Mouse (Mus musculus): ENCODE results near the gene Fbxl17. TPM values are rescaled to one million over a fixed set of nuclear protein-coding genes. Genes with fewer than 3 reads are reported as not detected.

Fbxl17 gene
- total and polyA plus RNA-seq, 2 experiments from 2014 or later = 10.7 to 32.0 TPM

GRCm38 (mm10) chr17:63342440-63342839 lies 157.4 kb downstream of the Fbxl17 start:
- H3K4me3 ChIP-seq (ENCODE audit: low read depth, low read length) = no peak overlapping the region
- 82% methylated on average over 11 of the region's 11 CpGs for WGBS
- H3K9me3 ChIP-seq (ENCODE audit: low read length) = no peaks in the 10 kb centered on the region
- no peak overlapping the region for H3K9ac ChIP-seq
- no peaks in the 10 kb centered on the region for H3K27me3 ChIP-seq (ENCODE audit: insufficient read depth, low read length)
- DNase-seq (no peak), ATAC-seq (no peak)
- H3K4me2 ChIP-seq (ENCODE audit: low read depth) = no peak overlapping the region
- H3K27ac ChIP-seq (ENCODE audit: low read depth, low read length) = no peak overlapping the region
- no peak for TF ChIP-seq CTCF (IDR thresholded peaks at IDR 0.05; ENCODE audit: low read depth)
- H3K36me3 ChIP-seq (ENCODE audit: insufficient read depth) = no peaks in the 10 kb centered on the region
- no peaks in the 10 kb centered on the region for H3K4me1 ChIP-seq (ENCODE audit: insufficient read depth)

- Histone ChIP-seq H3K9ac (no peak overlapping the region), H3K9me3 (ENCODE audit: low read length) (no peaks in the 10 kb centered on the region), H3K27me3 (ENCODE audit: insufficient read depth, low read length) (no peaks in the 10 kb centered on the region), H3K36me3 (ENCODE audit: insufficient read depth) (no peaks in the 10 kb centered on the region), H3K4me1 (ENCODE audit: insufficient read depth) (no peaks in the 10 kb centered on the region), H3K27ac (ENCODE audit: low read depth, low read length) (no peak overlapping the region), H3K4me3 (ENCODE audit: low read depth, low read length) (no peak overlapping the region), H3K4me2 (ENCODE audit: low read depth) (no peak overlapping the region)
- TF ChIP-seq CTCF (IDR thresholded peaks at IDR 0.05; ENCODE audit: low read depth) = no peak
- 78% methylated on average over 3 of the region's 3 CpGs for WGBS
- ATAC-seq = 0 out of 2 replicates have a peak, but pooled peaks have one; percentile 34
- no peak for DNase-seq
Measured at GRCm38 (mm10) chr17:63341203-63341602, 158.6 kb downstream of the Fbxl17 start.

DNA sequence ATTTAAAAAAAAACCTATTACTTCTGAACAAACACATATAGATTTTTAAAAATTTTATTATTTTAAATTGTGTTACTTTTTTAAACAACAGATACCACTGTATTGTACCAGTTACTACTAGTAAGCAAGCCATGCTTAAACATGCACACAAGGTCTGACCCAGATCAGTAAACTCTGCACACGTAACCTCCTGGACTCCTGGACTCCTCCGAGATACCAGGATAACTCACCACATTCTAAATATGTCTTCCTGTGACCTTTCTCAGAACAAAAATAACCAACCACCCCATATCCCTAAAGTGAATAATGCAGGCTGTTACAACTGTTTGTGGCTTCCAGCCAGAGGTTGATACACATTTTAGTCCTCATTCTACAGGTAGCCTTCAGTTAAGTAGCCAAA lies 170.9 kb downstream of the Fbxl17 start:
- no peak for ATAC-seq
- no peak overlapping the region for H3K27ac ChIP-seq (ENCODE audit: low read depth, low read length)
- peaks cover 7% of the 10 kb centered on the region; the same call in 1 of the 2 replicates for H3K4me1 ChIP-seq (ENCODE audit: insufficient read depth)
- H3K9ac ChIP-seq = no peak overlapping the region
- 94% methylated on average over 2 of the region's 2 CpGs for WGBS
- H3K9me3 ChIP-seq (ENCODE audit: low read length) = no peaks in the 10 kb centered on the region
- no peak for DNase-seq
- H3K27me3 ChIP-seq (ENCODE audit: insufficient read depth, low read length) = no peaks in the 10 kb centered on the region
- no peaks in the 10 kb centered on the region for H3K36me3 ChIP-seq (ENCODE audit: insufficient read depth)
- H3K4me3 ChIP-seq (ENCODE audit: low read depth, low read length) = no peak overlapping the region
- TF ChIP-seq CTCF (IDR thresholded peaks at IDR 0.05; ENCODE audit: low read depth) = no peak
- H3K4me2 ChIP-seq (ENCODE audit: low read depth) = no peak overlapping the region

GRCm38 (mm10) chr17:63326227-63326626 lies 173.6 kb downstream of the Fbxl17 start:
- Histone ChIP-seq H3K4me1 (ENCODE audit: insufficient read depth) (peaks cover 7% of the 10 kb centered on the region; the same call in 1 of the 2 replicates), H3K9me3 (ENCODE audit: low read length) (no peaks in the 10 kb centered on the region), H3K4me2 (ENCODE audit: low read depth) (no peak overlapping the region), H3K36me3 (ENCODE audit: insufficient read depth) (no peaks in the 10 kb centered on the region), H3K27ac (ENCODE audit: low read depth, low read length) (peak overlapping the region; percentile 16; the same call in 1 of the 2 replicates), H3K9ac (no peak overlapping the region), H3K4me3 (ENCODE audit: low read depth, low read length) (no peak overlapping the region), H3K27me3 (ENCODE audit: insufficient read depth, low read length) (no peaks in the 10 kb centered on the region)
- no peak for TF ChIP-seq CTCF (IDR thresholded peaks at IDR 0.05; ENCODE audit: low read depth)
- DNase-seq (no peak), ATAC-seq (peak; percentile 80)
- 68% methylated on average over 5 of the region's 5 CpGs for WGBS

DNA sequence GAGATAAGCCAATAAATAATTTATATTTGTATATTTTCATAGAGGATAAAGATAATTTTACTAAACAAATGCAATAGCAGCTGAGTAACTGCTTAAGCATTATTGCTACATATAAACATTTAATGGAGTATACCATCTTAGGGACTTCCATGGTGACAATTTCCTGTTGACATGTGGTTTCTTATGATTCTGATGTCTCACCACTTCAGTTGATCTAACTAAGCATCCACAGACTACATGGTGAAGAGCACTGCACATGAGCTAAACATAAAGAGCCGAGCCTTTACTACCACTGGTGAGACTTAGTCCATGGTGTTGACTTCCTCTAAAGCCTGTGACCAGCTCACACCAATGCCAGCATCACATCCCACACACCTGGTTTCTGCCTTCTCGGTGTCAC lies 175.1 kb downstream of the Fbxl17 start:
- H3K4me3 ChIP-seq (ENCODE audit: low read depth, low read length) = no peak overlapping the region
- no peaks in the 10 kb centered on the region for H3K9me3 ChIP-seq (ENCODE audit: low read length)
- H3K4me1 ChIP-seq (ENCODE audit: insufficient read depth) = peaks cover 7% of the 10 kb centered on the region; the same call in 1 of the 2 replicates
- H3K27me3 ChIP-seq (ENCODE audit: insufficient read depth, low read length) = no peaks in the 10 kb centered on the region
- H3K9ac ChIP-seq = no peak overlapping the region
- H3K4me2 ChIP-seq (ENCODE audit: low read depth) = no peak overlapping the region
- DNase-seq (no peak), ATAC-seq (no peak)
- WGBS = 98% methylated on average over 2 of the region's 2 CpGs
- no peak for TF ChIP-seq CTCF (IDR thresholded peaks at IDR 0.05; ENCODE audit: low read depth)
- H3K27ac ChIP-seq (ENCODE audit: low read depth, low read length) = no peak overlapping the region
- no peaks in the 10 kb centered on the region for H3K36me3 ChIP-seq (ENCODE audit: insufficient read depth)

GRCm38 (mm10) chr17:63324039-63324438 lies 175.8 kb downstream of the Fbxl17 start:
- Histone ChIP-seq H3K27ac (ENCODE audit: low read depth, low read length) (no peak overlapping the region), H3K4me3 (ENCODE audit: low read depth, low read length) (no peak overlapping the region), H3K9ac (no peak overlapping the region), H3K27me3 (ENCODE audit: insufficient read depth, low read length) (no peaks in the 10 kb centered on the region), H3K9me3 (ENCODE audit: low read length) (no peaks in the 10 kb centered on the region), H3K4me2 (ENCODE audit: low read depth) (no peak overlapping the region), H3K36me3 (ENCODE audit: insufficient read depth) (no peaks in the 10 kb centered on the region), H3K4me1 (ENCODE audit: insufficient read depth) (peaks cover 7% of the 10 kb centered on the region; the same call in 1 of the 2 replicates)
- TF ChIP-seq CTCF (IDR thresholded peaks at IDR 0.05; ENCODE audit: low read depth) = peak; percentile 94
- ATAC-seq = peak; percentile 36; the same call in 1 of the 2 replicates
- WGBS = 43% methylated on average over 2 of the region's 2 CpGs
- DNase-seq = peak; percentile 73

DNA sequence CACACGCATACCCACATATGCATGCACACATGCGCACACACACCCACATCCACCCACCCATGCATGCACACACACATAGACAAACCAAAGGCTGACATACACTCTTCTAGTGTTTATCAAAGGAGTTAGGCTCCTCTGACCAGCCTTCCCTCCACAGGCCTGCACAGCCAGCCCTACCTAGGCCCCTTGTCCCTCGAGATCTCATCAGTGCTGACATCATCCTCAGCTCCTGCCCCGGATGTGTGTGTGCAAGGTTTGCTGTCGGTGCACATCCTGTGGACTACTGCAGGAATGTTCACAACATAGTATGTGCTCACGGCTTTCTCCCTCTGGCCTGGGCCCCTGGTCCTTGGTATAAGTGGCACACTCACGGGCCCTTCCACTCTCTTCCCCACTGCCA lies 177.0 kb downstream of the Fbxl17 start:
- Histone ChIP-seq H3K27me3 (ENCODE audit: insufficient read depth, low read length) (no peaks in the 10 kb centered on the region), H3K4me1 (ENCODE audit: insufficient read depth) (peaks cover 7% of the 10 kb centered on the region; the same call in 1 of the 2 replicates), H3K36me3 (ENCODE audit: insufficient read depth) (no peaks in the 10 kb centered on the region), H3K9me3 (ENCODE audit: low read length) (no peaks in the 10 kb centered on the region), H3K4me3 (ENCODE audit: low read depth, low read length) (no peak overlapping the region), H3K27ac (ENCODE audit: low read depth, low read length) (no peak overlapping the region), H3K4me2 (ENCODE audit: low read depth) (no peak overlapping the region), H3K9ac (no peak overlapping the region)
- no peak for TF ChIP-seq CTCF (IDR thresholded peaks at IDR 0.05; ENCODE audit: low read depth)
- ATAC-seq = no peak
- no peak for DNase-seq
- 89% methylated on average over 7 of the region's 7 CpGs for WGBS

Measured in forebrain, postnatal 0 days (tissue).